Mouse (Mus musculus) stomach, embryonic 14.5 days (tissue): Measurements from ENCODE around the gene Stap2. TPM values are rescaled to one million over a fixed set of nuclear protein-coding genes. Genes with fewer than 3 reads are reported as not detected.

Source experiments
- ATAC-seq: fragments of 200-750 bp; cut with Nextera tagmentation; 2 replicates; pipeline ENCODE4 v1.8.0; 2017; ENCODE audit warnings: low read depth, moderate TSS enrichment; ENCODE audit not compliant: insufficient number of reproducible peaks, insufficient read depth, low FRiP score
- H3K27ac ChIP-seq: fragments of 300-500 bp; sonication (generic); 2 replicates; pipeline ENCODE4 v1.5.1; 2014; ENCODE audit warnings: mild to moderate bottlenecking, low read length, moderate library complexity, mixed read lengths
- H3K27me3 ChIP-seq: fragments of 300-500 bp; sonication (generic); 2 replicates; pipeline ENCODE4 v1.6.1; 2014; ENCODE audit warnings: low read length, control low read depth, mixed read lengths; ENCODE audit not compliant: control insufficient read depth, insufficient read depth
- H3K36me3 ChIP-seq: fragments of 300-500 bp; sonication (generic); 2 replicates; pipeline ENCODE4 v1.6.1; 2014; ENCODE audit warnings: mild to moderate bottlenecking, control low read depth, low read length, moderate library complexity, mixed read lengths; ENCODE audit not compliant: control insufficient read depth, insufficient read depth
- H3K4me1 ChIP-seq: fragments of 300-500 bp; sonication (generic); 2 replicates; pipeline ENCODE4 v1.6.1; 2014; ENCODE audit warnings: low read length, control low read depth, mixed read lengths; ENCODE audit not compliant: control insufficient read depth, insufficient read depth
- H3K4me2 ChIP-seq: fragments of 300-500 bp; sonication (generic); replicated peaks from 2 replicates; pipeline ENCODE4 v1.6.1; 2014; ENCODE audit warnings: low read depth, low read length, control low read depth
- H3K4me3 ChIP-seq: fragments of 300-500 bp; sonication (generic); 2 replicates; pipeline ENCODE4 v1.5.1; 2014; ENCODE audit warnings: low read depth, low read length, control low read depth
- H3K9ac ChIP-seq: fragments of 300-500 bp; sonication (generic); replicated peaks from 2 replicates; pipeline ENCODE4 v1.6.1; 2014; ENCODE audit warnings: low read depth, mild to moderate bottlenecking, control low read depth, low read length, moderate library complexity, mixed read lengths
- H3K9me3 ChIP-seq: fragments of 300-500 bp; sonication (generic); 2 replicates; pipeline ENCODE4 v1.6.1; 2016; ENCODE audit warnings: low read depth, low read length, control low read depth; ENCODE audit not compliant: control insufficient read depth
- WGBS: fragments of 180-500 bp; shearing (Covaris S2); extraction: QIAGEN DNeasy Blood & Tissue Kit; methylation state at CpG from one replicate; pipeline ENCODE4 v1.1.7; 2014; 5-methylcytosine and 5-hydroxymethylcytosine counted together
- polyA plus RNA-seq: library from polyadenylated mRNA; unstranded; fragments of >200 nt; fragmentation: Nextera tagmentation; extraction: Ambion mirVana; gene quantifications from 2 replicates; pipeline ENCODE4 v1.2.1, GENCODE M21; 2014

Gene Stap2
- polyA plus RNA-seq, 1 experiment from 2014 or later, result 19.7 TPM

GRCm38 (mm10) chr17:56006956-56007355 lies 1.6 kb upstream of the Stap2 start:
- Histone ChIP-seq H3K9ac (no peak overlapping the region), H3K27me3 (no peaks in the 10 kb centered on the region), H3K4me3 (no peak overlapping the region), H3K36me3 (peaks cover 8% of the 10 kb centered on the region), H3K4me1 (peaks cover 11% of the 10 kb centered on the region), H3K27ac (no peak overlapping the region), H3K4me2 (no peak overlapping the region), H3K9me3 (no peaks in the 10 kb centered on the region)
- WGBS, result 51% methylated on average over 10 of the region's 10 CpGs
- ATAC-seq, result no peak

- no peaks in the 10 kb centered on the region for H3K36me3 ChIP-seq
- H3K27ac ChIP-seq, result no peak overlapping the region
- no peak for ATAC-seq
- no peak overlapping the region for H3K9ac ChIP-seq
- H3K9me3 ChIP-seq, result no peaks in the 10 kb centered on the region
- H3K4me2 ChIP-seq, result no peak overlapping the region
- no peak overlapping the region for H3K4me3 ChIP-seq
- WGBS, result 81% methylated on average over 3 of the region's 3 CpGs
- H3K4me1 ChIP-seq, result no peaks in the 10 kb centered on the region
- H3K27me3 ChIP-seq, result no peaks in the 10 kb centered on the region
Observed at GRCm38 (mm10) chr17:56003000-56003399, 2.4 kb downstream of the Stap2 start.

DNA sequence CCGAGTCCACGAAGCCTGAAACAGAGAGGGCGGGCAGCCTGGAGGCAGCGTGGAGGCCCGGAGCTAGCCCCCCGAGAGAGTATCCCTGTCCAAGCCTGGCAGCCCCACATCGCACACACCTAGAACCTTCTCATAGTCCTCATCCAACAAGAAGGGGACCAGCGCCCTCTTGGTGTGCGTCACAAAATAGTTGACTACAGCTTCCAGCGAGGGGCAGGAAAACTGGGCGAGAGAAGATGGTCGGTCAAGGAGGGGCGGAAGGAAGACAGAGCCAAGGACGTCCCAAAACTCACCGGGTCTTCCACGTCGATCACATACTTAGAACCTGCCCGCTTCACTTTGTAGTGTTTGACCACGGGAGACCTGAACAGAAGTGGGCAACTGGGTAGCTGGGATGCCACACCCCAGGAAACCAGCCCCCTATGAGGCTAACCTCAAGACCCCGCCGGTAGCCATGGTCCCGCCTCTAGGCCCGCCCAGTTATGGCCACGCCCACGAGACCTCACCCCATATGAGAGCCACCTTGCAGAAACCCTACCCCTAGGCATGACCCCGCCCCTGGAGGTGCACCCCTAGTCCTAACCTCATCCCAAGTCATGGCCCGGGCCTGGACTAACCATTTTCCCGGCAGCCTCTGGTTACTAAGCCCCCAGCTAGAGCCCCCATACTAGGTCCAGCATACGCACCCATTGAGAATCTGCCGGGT lies 5.4 kb downstream of the Stap2 start:
- Histone ChIP-seq H3K4me3 (no peak overlapping the region; the same call in 1 of the 2 replicates), H3K9ac (no peak overlapping the region)
- WGBS, result 10% methylated on average over 30 of the region's 30 CpGs

DNA sequence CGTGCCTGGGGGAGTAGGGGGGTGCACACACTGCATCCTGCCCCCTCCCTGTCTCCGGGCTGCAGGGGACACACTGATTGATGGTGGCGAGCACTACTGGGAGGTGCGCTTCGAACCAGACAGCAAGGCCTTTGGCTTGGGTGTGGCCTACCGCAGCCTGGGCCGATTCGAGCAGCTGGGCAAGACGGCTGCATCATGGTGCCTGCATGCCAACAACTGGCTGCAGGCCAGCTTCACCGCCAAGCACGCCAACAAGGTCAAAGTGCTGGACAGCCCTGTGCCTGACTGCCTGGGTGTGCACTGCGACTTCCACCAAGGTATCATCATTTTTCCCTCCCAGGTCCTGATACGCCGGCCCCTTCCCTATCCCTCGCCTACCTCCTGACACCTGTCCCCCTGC lies 9.4 kb downstream of the Stap2 start:
- no peaks in the 10 kb centered on the region for H3K4me1 ChIP-seq
- H3K9me3 ChIP-seq, result no peaks in the 10 kb centered on the region
- H3K36me3 ChIP-seq, result 0 out of 2 replicates have a peak, but pooled peaks cover 4% of the 10 kb centered on the region
- no peak overlapping the region for H3K27ac ChIP-seq
- no peak for ATAC-seq
- no peak overlapping the region for H3K4me3 ChIP-seq
- H3K9ac ChIP-seq, result no peak overlapping the region
- H3K4me2 ChIP-seq, result no peak overlapping the region
- 83% methylated on average over 15 of the region's 15 CpGs for WGBS
- H3K27me3 ChIP-seq, result no peaks in the 10 kb centered on the region

More for the DNA sequence above, 5.4 kb downstream of the Stap2 start:
- Histone ChIP-seq H3K27ac (no peak overlapping the region), H3K4me2 (peak overlapping the region; percentile 10; the same call in 1 of the 2 replicates), H3K27me3 (no peaks in the 10 kb centered on the region), H3K4me1 (no peaks in the 10 kb centered on the region), H3K9me3 (no peaks in the 10 kb centered on the region), H3K36me3 (0 out of 2 replicates have a peak, but pooled peaks cover 4% of the 10 kb centered on the region)
- ATAC-seq, result no peak

- WGBS, result 81% methylated on average over 8 of the region's 8 CpGs
- no peak overlapping the region for H3K4me3 ChIP-seq
- no peak overlapping the region for H3K27ac ChIP-seq
- no peaks in the 10 kb centered on the region for H3K9me3 ChIP-seq
- no peak overlapping the region for H3K9ac ChIP-seq
- H3K4me2 ChIP-seq, result no peak overlapping the region
- 0 out of 2 replicates have a peak, but pooled peaks have one; percentile 20 for ATAC-seq
- H3K27me3 ChIP-seq, result no peaks in the 10 kb centered on the region
- no peaks in the 10 kb centered on the region for H3K36me3 ChIP-seq
- no peaks in the 10 kb centered on the region; the same call in 1 of the 2 replicates for H3K4me1 ChIP-seq
Observed at GRCm38 (mm10) chr17:55990278-55990898, 15.0 kb downstream of the Stap2 start.

DNA sequence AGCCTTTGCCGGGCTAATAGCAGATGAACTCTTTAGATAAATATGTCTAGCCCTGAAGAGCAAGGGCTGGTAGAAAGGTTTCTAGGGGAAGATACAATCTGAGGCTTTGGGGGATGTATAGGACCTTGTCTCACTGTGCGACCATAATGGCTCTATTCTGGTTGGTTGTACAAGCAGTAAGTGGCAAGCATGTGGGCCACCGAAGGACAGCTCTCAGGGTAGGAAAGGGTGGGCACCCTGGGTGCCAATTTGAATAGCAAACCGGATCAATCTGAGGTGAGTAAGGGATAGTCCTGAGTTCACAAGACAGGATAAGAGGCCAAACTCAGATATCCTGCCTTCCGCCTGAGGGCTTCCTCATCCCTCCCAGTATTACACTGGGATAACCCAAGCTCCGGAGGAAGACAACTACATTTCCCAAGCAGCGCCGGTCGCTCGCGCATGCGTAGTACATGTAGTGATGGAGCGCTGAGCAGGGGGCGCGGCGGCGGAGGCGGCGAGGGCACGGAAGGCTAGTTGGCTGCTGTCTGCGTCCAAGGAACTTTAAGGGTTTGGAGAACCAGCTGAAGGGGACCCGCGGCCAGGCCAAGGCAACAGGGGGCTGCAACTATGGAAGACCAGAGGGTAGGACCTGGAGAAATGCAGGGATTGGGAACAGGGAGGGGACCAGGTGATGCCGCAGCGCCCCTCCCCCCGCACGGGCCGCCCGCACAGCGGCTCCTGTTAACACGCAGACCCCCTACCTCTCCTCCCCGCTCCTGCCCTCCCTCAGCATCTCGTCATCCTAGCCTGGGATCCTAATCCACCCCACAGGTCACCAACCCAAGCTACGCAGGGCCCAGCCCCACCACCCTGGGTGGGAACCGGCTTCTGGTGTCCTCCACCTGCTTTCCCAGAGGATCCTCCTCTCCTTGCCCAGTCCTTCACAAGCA lies 19.1 kb downstream of the Stap2 start, which contains the start of gene Fsd1:
Fsd1 (plus strand) TSS at position 480 of the 932 bp plus-strand sequence.
- 9% methylated on average over 29 of the region's 35 CpGs for WGBS
- H3K9me3 ChIP-seq, result no peaks in the 10 kb centered on the region
- H3K36me3 ChIP-seq, result no peaks in the 10 kb centered on the region
- H3K9ac ChIP-seq, result peak within 1 kb of the TSS; percentile 45; the same call in 1 of the 2 replicates
- H3K4me1 ChIP-seq, result no peaks in the 10 kb centered on the region; the same call in 1 of the 2 replicates
- peak within 1 kb of the TSS; percentile 43 for H3K4me3 ChIP-seq
- H3K4me2 ChIP-seq, result peak within 1 kb of the TSS; percentile 64
- H3K27ac ChIP-seq, result no peak within 1 kb of the TSS
- ATAC-seq, result peak; percentile 53; the same call in 1 of the 2 replicates
- H3K27me3 ChIP-seq, result no peaks in the 10 kb centered on the region

- Histone ChIP-seq H3K9ac (no peak overlapping the region), H3K27me3 (no peaks in the 10 kb centered on the region), H3K4me1 (no peaks in the 10 kb centered on the region), H3K9me3 (no peaks in the 10 kb centered on the region), H3K4me2 (no peak overlapping the region), H3K36me3 (no peaks in the 10 kb centered on the region), H3K27ac (no peak overlapping the region), H3K4me3 (no peak overlapping the region)
- no peak for ATAC-seq
- 26% methylated on average over 3 of the region's 3 CpGs for WGBS
Observed at GRCm38 (mm10) chr17:55977301-55977700, 28.1 kb downstream of the Stap2 start.

- Histone ChIP-seq H3K27ac (no peak overlapping the region), H3K4me2 (no peak overlapping the region)
- WGBS, result 12% methylated on average over 13 of the region's 13 CpGs
Observed at GRCm38 (mm10) chr17:55976255-55976862, 29.0 kb downstream of the Stap2 start.

More at GRCm38 (mm10) chr17:55976255-55976862, 29.0 kb downstream of the Stap2 start:
- H3K36me3 ChIP-seq, result no peaks in the 10 kb centered on the region
- H3K4me1 ChIP-seq, result no peaks in the 10 kb centered on the region
- ATAC-seq, result peak; percentile 74; the same call in 1 of the 2 replicates
- no peak overlapping the region for H3K4me3 ChIP-seq
- H3K9me3 ChIP-seq, result no peaks in the 10 kb centered on the region
- no peaks in the 10 kb centered on the region for H3K27me3 ChIP-seq
- H3K9ac ChIP-seq, result no peak overlapping the region
